Mouse (Mus musculus): ENCODE measurements around the gene Steap3.
"Not testable (repeated sequence)": the region's sequence is repeated elsewhere in the genome, so short reads cannot be mapped to it uniquely, and the experiment has no call there.

Steap3 gene

GRCm38 (mm10) chr1:120272605-120273004, at the start of gene Steap3:
Gene Steap3, minus strand, starts transcription at chr1:120272705.
- DNase-seq (ENCODE audit: low spot score in 2 of 2), result no peak

GRCm38 (mm10) chr1:120321270-120322021, 48.9 kb upstream of the Steap3 start:
- peak in 1 of 2 experiments; percentile 40 for DNase-seq (ENCODE audit: low spot score in 2 of 2)

DNA sequence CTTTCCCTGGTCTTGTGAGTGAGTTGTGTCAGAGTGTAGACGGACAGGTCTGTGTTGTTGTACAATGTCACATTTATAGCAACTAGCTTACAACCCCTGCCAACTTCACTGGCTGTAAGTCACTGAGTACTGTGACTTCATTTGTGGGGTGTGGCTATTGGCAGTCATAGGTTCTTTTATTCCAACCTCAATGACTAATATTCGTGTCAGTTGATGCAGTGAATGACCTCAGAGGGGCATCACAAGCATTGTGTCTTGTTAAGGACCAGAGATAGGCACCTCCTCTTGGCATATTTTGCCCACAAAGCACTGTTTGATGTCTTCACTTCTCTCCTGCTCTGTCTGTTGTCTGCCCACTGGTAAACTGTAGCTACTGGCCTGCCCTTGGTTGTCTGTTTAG, 33.3 kb upstream of the Steap3 start:
- DNase-seq (ENCODE audit: low spot score in 2 of 2), result no peak

- no peak for DNase-seq (ENCODE audit: low spot score in 2 of 2)
Measured at GRCm38 (mm10) chr1:120296936-120297335, 24.4 kb upstream of the Steap3 start.

DNA sequence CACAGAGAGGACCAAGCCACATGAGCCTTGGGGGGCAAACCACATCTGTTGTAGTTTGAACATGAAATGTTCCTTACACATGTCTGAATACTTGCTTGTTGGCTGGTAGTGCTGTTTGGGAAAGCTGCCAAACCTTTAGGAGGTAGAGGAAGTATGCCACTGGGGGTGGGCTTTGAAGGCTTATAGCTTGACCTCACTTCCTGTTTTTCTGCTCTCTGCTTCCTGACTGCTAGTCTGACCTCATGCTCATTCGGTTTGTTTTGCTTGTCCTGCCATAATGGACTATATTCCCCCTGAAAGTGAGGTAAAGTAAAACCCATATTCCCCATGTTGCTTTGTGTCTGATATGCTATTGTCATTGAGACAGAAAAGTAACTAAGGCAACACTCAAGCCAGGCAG, 21.3 kb upstream of the Steap3 start:
- no peak for DNase-seq (ENCODE audit: low spot score in 2 of 2)

GRCm38 (mm10) chr1:120291709-120292108, 19.2 kb upstream of the Steap3 start:
- DNase-seq (ENCODE audit: low spot score in 2 of 2), result no peak

DNA sequence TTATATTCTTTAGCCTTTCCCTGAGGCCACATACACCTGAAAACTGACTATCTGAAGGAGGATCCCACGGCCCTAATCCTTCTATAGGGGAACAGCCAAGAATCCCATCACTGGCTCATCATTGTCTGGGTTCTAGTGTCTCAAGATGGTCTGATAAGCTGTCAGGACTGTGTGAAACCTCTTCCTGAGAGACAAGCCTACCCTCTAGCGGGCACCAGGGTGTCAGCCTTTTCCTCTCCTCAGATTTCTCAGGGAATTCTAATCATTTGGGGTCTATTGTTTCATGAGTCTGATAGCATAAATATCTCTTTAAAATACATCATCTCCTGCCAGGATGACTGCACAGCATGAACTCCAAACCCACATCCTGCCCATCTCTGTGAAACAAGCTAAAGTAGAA, 17.3 kb upstream of the Steap3 start:
- no peak for DNase-seq (ENCODE audit: low spot score in 2 of 2)

DNA sequence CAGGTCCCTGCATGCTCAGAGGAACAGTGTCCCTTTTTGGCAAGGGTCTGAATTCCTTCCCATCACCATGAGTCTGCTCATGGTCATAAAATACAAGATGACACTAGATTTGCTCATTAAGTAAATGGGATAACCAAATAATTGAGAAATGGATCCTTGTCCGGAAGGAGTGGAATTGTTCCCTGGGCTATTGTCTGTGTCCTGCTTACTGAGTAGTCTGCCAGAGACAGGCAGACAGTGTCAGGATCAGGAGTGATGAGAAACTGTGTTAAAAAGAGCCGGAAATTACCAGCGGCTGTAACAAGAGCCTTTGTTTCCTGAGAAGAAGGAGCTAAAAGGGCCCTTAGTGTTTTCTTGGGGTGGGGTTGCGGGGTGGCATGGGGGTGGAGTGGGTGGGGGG, 15.2 kb upstream of the Steap3 start:
- no peak for DNase-seq (ENCODE audit: low spot score in 2 of 2)

GRCm38 (mm10) chr1:120276058-120276457, 3.6 kb upstream of the Steap3 start:
- not testable (repeated sequence) for DNase-seq (ENCODE audit: low spot score in 2 of 2)

GRCm38 (mm10) chr1:120275224-120275623, 2.7 kb upstream of the Steap3 start:
- no peak for DNase-seq (ENCODE audit: low spot score in 2 of 2)

GRCm38 (mm10) chr1:120270882-120271281, 1.6 kb downstream of the Steap3 start:
- DNase-seq (ENCODE audit: low spot score in 2 of 2), result no peak

DNA sequence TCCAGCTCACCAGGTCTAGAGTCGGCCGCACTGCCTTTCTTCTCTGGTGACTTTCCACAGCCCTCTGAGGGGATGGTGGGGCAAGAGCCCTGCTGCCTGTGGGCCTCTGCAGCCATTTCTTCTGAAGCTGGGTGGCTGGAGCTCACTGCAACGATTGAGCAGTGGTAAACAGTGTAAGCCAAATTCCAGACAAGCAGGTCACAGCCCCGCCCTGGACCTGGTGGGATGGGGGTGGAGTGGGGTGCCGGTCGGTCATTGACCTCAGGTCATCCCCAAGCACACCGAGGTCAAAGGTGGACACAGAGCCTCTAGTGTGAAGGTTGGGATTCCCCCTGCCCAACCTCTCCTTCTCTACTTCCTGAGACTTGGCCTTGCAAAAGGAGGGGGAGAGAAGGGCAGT, 2.4 kb downstream of the Steap3 start:
- DNase-seq (ENCODE audit: low spot score in 2 of 2), result no peak

DNA sequence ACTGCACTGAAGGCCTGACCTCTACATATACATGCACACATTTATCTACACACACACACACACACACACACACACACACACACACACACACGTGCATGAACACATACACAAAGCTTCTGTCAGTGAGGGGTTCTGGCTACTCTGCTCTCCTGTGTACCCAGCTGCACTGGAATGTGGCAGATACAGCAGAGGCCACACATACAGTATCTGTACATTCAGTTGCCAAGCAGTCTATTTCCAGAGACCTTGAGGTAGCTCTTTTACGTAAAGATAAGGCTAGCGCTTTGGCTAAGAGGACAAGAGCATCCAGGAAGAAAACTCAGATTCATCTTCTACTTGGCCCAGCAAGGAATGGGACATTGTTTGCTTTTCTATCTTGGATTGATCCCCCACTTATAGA, 4.9 kb downstream of the Steap3 start:
- no peak for DNase-seq (ENCODE audit: low spot score in 2 of 2)

DNA sequence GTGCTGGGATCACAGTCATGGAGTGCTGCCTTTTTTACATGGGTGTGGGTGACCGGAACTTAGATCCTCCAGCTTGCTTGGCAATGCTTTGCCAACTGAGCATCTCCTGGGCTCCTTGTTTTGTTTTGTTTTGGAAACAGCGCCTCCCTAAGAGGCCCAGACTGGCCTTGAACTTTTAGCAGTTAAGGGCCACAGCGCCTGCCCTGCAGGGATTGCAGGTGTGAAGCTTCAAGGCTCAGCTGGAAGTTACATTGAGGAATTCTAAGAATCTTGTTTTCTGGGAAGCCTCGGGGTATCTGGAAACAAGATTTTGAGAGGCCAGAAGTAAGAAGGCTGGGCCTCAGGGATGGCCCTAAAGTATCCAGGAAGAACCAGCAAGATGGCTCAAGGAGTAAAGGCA, 6.0 kb downstream of the Steap3 start:
- DNase-seq (ENCODE audit: low spot score in 2 of 2), result no peak

DNA sequence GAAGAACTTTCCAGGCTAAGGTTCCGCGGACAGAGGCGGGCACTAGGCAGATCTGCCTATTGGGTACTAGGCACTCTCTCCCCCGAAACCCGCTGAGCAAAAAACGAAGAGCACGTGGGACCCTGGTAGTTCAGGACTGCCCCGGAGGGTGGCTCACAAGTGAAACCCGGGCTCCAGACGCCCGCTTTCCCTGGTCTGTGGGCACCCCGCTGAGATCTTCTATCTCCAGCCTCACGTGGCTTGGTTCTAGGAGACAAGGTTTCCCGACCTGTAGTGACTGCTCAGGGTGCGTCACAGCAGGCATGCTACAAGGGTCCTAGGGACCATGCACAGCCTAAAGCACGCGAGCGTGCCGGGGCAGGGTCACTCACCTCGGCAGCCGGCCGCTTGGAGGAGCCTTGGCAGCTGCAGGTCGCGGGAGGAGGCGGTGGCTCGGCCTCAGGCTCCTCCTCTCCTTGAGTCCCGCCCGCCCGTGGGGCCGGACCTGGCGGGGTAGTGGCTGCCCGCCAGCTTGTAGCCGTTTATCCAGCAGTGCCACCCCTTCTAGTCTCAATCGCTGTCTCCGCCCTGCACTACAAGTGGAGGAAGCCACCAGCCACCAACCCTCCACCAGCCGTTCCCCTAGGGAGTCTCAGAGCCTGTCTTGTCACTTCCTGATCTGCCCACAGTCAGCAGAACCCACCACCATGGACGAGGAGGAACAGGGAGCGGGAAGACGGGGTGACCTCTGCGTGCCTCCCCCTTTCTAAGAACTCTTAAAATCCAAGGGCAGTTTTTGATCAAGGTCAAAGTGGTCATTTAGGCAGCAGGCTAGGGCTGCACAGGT, 7.4 kb downstream of the Steap3 start:
- peak; percentile 41 to 69 for DNase-seq (ENCODE audit: low spot score in 2 of 2)

DNA sequence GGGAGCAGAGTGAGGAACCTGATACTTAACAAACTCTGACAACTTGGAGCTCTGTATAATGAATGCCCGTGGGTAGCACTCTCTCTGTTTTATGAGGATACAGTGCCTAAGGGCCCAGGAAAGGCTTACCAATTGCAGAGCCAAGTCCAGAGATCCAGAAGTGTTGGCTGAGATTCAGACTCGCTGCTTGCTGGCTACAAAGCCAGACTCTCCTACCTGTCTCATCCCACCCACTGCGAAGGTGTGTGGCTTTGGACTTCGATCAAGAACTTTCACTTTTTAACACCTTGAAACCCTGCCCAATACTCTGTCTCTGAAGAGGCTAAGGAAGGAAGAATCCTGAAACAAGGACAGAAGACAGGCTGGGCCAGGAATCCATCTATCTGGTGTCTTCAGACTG, 9.3 kb downstream of the Steap3 start:
- no peak for DNase-seq (ENCODE audit: low spot score in 2 of 2)

GRCm38 (mm10) chr1:120261166-120261565, 11.3 kb downstream of the Steap3 start:
- no peak for DNase-seq (ENCODE audit: low spot score in 2 of 2)

- DNase-seq (ENCODE audit: low spot score in 2 of 2), result no peak
Measured at GRCm38 (mm10) chr1:120259249-120259648, 13.3 kb downstream of the Steap3 start.

GRCm38 (mm10) chr1:120258744-120259143, 13.8 kb downstream of the Steap3 start:
- DNase-seq (ENCODE audit: low spot score in 2 of 2), result no peak

GRCm38 (mm10) chr1:120258245-120258644, 14.3 kb downstream of the Steap3 start:
- DNase-seq (ENCODE audit: low spot score in 2 of 2), result no peak

DNA sequence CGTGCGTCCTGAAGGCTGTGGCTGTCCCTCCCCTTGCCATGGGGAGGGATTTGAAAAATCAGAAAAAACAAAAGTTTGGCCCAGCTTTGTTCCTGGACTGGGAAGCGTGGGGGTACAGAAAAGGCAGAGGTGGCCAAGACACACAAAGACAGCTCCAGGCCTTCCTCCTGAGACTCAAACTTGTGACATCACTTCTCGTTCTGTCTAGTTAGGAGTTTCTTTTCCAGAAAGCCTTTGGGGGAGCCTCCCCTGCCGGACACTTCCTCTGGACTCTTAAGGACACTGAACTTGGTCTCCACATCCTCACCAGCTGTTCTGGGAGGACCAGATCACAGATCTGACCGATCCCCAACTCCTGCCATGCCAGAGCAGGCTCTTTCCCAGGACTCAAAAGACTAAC, 18.8 kb downstream of the Steap3 start:
- no peak for DNase-seq (ENCODE audit: low spot score in 2 of 2)

DNA sequence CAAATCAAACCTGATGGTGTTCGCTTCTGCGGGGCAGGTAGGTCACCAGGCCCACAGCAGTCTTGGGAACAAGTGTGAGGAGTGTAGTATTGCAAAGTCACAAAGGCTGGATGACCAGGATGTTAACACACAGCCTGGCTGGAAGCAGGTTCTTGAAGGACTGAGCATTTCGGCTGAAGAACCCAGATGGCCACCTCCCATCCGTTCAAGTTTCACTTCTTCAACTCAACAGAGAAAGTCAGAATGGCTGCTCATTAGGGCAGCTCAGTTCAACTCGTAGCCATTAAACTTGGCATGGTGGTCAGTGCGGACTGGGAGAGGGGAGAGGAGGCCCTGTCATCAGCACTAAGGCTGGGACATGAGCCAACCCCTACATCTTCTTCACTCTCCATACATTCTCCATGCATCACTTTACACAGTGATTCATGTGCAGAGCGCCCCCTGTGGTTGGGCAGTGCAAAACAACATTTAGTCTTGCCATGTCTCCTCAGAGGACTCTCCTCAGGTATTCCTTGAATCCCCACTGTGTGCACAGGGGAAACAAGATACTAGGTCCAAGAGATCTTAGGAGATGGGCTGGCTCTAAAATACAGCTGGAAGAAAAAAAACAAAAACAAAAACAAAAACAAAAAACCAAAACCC, 19.9 kb downstream of the Steap3 start:
- no peak for DNase-seq (ENCODE audit: low spot score in 2 of 2)

GRCm38 (mm10) chr1:120251193-120251592, 21.3 kb downstream of the Steap3 start:
- no peak for DNase-seq (ENCODE audit: low spot score in 2 of 2)
